Mouse (Mus musculus) left cerebral cortex, adult 18-20 months (tissue): ENCODE results near the gene Rab6b. TPM values are rescaled to one million over a fixed set of nuclear protein-coding genes. Genes with fewer than 3 reads are reported as not detected.

Source experiments
- DNase-seq, 2 experiments: peaks; one replicate each; pipeline ENCODE4 v3.0.0; 2021 to 2022; ENCODE audit warnings: low spot score in 2 of 2, mixed read lengths in 1 of 2
- total RNA-seq, 2 experiments: library from RNA; stranded (reverse); gene quantifications; 2 replicates each; pipeline ENCODE4 v1.2.3; 2021

Gene Rab6b
- total RNA-seq, 2 experiments from 2014 or later = 566 to 572 TPM

GRCm38 (mm10) chr9:103234565-103235165 is 123.1 kb downstream of the Rab6b start:
- DNase-seq = peak in 1 of 2 experiments; percentile 15

Other genes with a start within 250 kb of the Rab6b start
- gene Slco2a1, start 123.1 kb upstream of the Rab6b start, total RNA-seq = 1 to 10 TPM; 1.1 to 1.5 TPM
- gene Srprb, start 90.3 kb downstream of the Rab6b start, total RNA-seq = 10 to 100 TPM; 20.8 to 22.5 TPM
- gene Gm20425, start 118.5 kb downstream of the Rab6b start, total RNA-seq = 10 to 100 TPM; 10.4 to 12.2 TPM
- 100 to 1,000 TPM; 170 to 179 TPM for gene Trf, start 118.7 kb downstream of the Rab6b start, total RNA-seq
- not detected for gene 1300017J02Rik, start 193.3 kb downstream of the Rab6b start, total RNA-seq
- gene Topbp1, start 193.4 kb downstream of the Rab6b start, total RNA-seq = 10 to 100 TPM; 17.0 to 20.7 TPM